Comparison of ENCODE assay signal across 21 mouse cellular contexts in the genomic region with DNA sequence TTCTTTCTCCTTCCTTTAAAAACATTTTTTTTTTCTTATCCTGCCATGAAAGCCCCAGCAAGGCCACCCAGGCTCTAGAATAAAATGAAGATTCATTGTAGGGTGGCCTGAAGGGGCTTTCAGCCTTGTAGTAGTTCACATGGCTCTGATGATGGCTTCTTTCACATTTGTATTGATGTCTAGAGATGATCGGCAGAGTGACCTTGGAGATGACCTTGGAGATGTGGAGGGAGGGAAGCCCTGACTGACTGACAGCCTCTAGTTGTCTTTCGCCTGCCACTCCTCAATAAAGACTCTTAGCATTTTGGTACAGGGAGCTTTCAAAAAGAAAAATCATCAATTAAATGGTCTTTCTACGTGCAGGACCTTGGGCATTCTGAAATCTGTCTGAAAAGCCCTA.
DNase-seq lines count a peak whose midpoint lies in the region; ATAC-seq and TF ChIP-seq lines count a peak whose summit lies in the region.
"Had no signal": no experiment of that assay in that cellular context is flagged by ENCODE, and none has a peak within 500 bp of the region (broad histone marks: within the 10 kb centered on the region; RNA-seq: fewer than 3 reads in every experiment).

No protein-coding gene starts in this region.

- DNase-seq in midbrain, embryonic 11.5 days (ENCODE audit: low spot score, missing footprints) = no peak
- DNase-seq in heart, adult 9 months (ENCODE audit: low spot score in 2 of 2) = no peak
- DNase-seq: adrenal gland, postnatal 10 days; cerebellum, adult 11 months; cerebellum, postnatal 14 days; gastrocnemius, postnatal 10 days; heart, adult 11 months; heart, postnatal 4 days; kidney, adult 11 months; layer of hippocampus, postnatal 36 days; retina, postnatal 1 day; thymus, adult 18-20 months had no signal

- no peaks in the 10 kb centered on the region for H3K36me3 ChIP-seq in midbrain, embryonic 12.5 days
- no peaks in the 10 kb centered on the region for H3K36me3 ChIP-seq in midbrain, embryonic 11.5 days (ENCODE audit: control insufficient read depth, insufficient read depth, low read length)
- H3K36me3 ChIP-seq in hindbrain, embryonic 16.5 days (ENCODE audit: control insufficient read depth, insufficient read depth, low read length) = no peaks in the 10 kb centered on the region
- H3K36me3 ChIP-seq: limb, embryonic 15.5 days; liver, embryonic 15.5 days; stomach, embryonic 15.5 days had no signal

- no peak overlapping the region for H3K4me2 ChIP-seq in midbrain, embryonic 12.5 days (replicated peaks)
- H3K4me2 ChIP-seq in midbrain, embryonic 11.5 days = no peak overlapping the region
- no peak overlapping the region for H3K4me2 ChIP-seq in hindbrain, embryonic 16.5 days (ENCODE audit: low read length)
- H3K4me2 ChIP-seq: limb, embryonic 15.5 days; liver, embryonic 15.5 days; stomach, embryonic 15.5 days had no signal

- H3K9me3 ChIP-seq in midbrain, embryonic 12.5 days = no peaks in the 10 kb centered on the region
- no peaks in the 10 kb centered on the region for H3K9me3 ChIP-seq in midbrain, embryonic 11.5 days (ENCODE audit: control insufficient read depth, low read length)
- no peaks in the 10 kb centered on the region for H3K9me3 ChIP-seq in hindbrain, embryonic 16.5 days (ENCODE audit: control insufficient read depth, low read length)
- H3K9me3 ChIP-seq: limb, embryonic 15.5 days; liver, embryonic 15.5 days; stomach, embryonic 15.5 days had no signal

- H3K4me3 ChIP-seq in midbrain, embryonic 12.5 days = no peak overlapping the region
- H3K4me3 ChIP-seq in midbrain, embryonic 11.5 days (ENCODE audit: low read depth, low read length) = no peak overlapping the region
- H3K4me3 ChIP-seq in cortical plate, adult 2 months (ENCODE audit: insufficient read depth, low read length) = no peak overlapping the region
- H3K4me3 ChIP-seq in hindbrain, embryonic 16.5 days (ENCODE audit: low read length) = no peak overlapping the region
- H3K4me3 ChIP-seq in olfactory bulb, adult 2 months (ENCODE audit: insufficient read depth, low read depth, low read length) = no peak overlapping the region
- H3K4me3 ChIP-seq: limb, embryonic 15.5 days; liver, embryonic 15.5 days; stomach, embryonic 15.5 days had no signal

- H3K27ac ChIP-seq in midbrain, embryonic 12.5 days (replicated peaks) = 0 out of 2 replicates have a peak overlapping the region, but pooled peaks have one; percentile 20
- no peak overlapping the region for H3K27ac ChIP-seq in midbrain, embryonic 11.5 days (ENCODE audit: low read depth, low read length)
- peak overlapping the region; percentile 17; the same call in 1 of the 2 replicates for H3K27ac ChIP-seq in cortical plate, adult 2 months (ENCODE audit: insufficient read depth, low read length)
- H3K27ac ChIP-seq in hindbrain, embryonic 16.5 days (ENCODE audit: low read depth, low read length) = peak overlapping the region; percentile 5; the same call in 1 of the 2 replicates
- H3K27ac ChIP-seq in olfactory bulb, adult 2 months (ENCODE audit: insufficient read depth, low read depth, low read length) = peak overlapping the region; percentile 0; the same call in 1 of the 2 replicates
- H3K27ac ChIP-seq: limb, embryonic 15.5 days; liver, embryonic 15.5 days; stomach, embryonic 15.5 days had no signal

- no peak for TF ChIP-seq CTCF in cortical plate, adult 2 months (IDR thresholded peaks at IDR 0.05; ENCODE audit: extremely low read depth, insufficient read depth, low read length)
- no peak for TF ChIP-seq CTCF in olfactory bulb, adult 2 months (IDR thresholded peaks at IDR 0.05; ENCODE audit: insufficient read depth, low read depth, low read length)

- TF ChIP-seq POLR2A in cortical plate, adult 2 months (IDR thresholded peaks at IDR 0.05; ENCODE audit: extremely low read depth, insufficient read depth, low read length) = no peak
- TF ChIP-seq POLR2A in olfactory bulb, adult 2 months (IDR thresholded peaks at IDR 0.05; ENCODE audit: insufficient read depth, low read depth, low read length) = no peak

- no peaks in the 10 kb centered on the region for H3K27me3 ChIP-seq in midbrain, embryonic 12.5 days
- H3K27me3 ChIP-seq in midbrain, embryonic 11.5 days (ENCODE audit: control insufficient read depth, insufficient read depth, low read length) = no peaks in the 10 kb centered on the region
- no peaks in the 10 kb centered on the region for H3K27me3 ChIP-seq in hindbrain, embryonic 16.5 days (replicated peaks; ENCODE audit: control insufficient read depth, insufficient read depth, low read length)
- H3K27me3 ChIP-seq: limb, embryonic 15.5 days; stomach, embryonic 15.5 days had no signal

- no peak overlapping the region for H3K9ac ChIP-seq in midbrain, embryonic 12.5 days (replicated peaks)
- no peak overlapping the region for H3K9ac ChIP-seq in midbrain, embryonic 11.5 days (ENCODE audit: low read length)
- no peak overlapping the region for H3K9ac ChIP-seq in hindbrain, embryonic 16.5 days (ENCODE audit: low read depth, low read length)
- H3K9ac ChIP-seq: limb, embryonic 15.5 days; liver, embryonic 15.5 days; stomach, embryonic 15.5 days had no signal

- ATAC-seq in midbrain, embryonic 12.5 days (ENCODE audit: low FRiP score, low read depth) = no peak
- ATAC-seq in midbrain, embryonic 11.5 days (ENCODE audit: low FRiP score) = no peak
- no peak for ATAC-seq in hindbrain, embryonic 16.5 days
- ATAC-seq in erythroblast, adult 5-6 weeks (replicated peaks; ENCODE audit: low FRiP score, poor library complexity, severe bottlenecking) = no peak
- ATAC-seq: activated CD4-positive, CD25-positive, alpha-beta regulatory T cell, adult 4 months had no signal

- H3K4me1 ChIP-seq in midbrain, embryonic 12.5 days = peaks cover 24% of the 10 kb centered on the region
- peaks cover 8% of the 10 kb centered on the region for H3K4me1 ChIP-seq in midbrain, embryonic 11.5 days (ENCODE audit: control insufficient read depth, insufficient read depth, low read length)
- peaks cover 6% of the 10 kb centered on the region; the same call in 1 of the 2 replicates for H3K4me1 ChIP-seq in cortical plate, adult 2 months (ENCODE audit: control insufficient read depth, insufficient read depth, low read length)
- peaks cover 12% of the 10 kb centered on the region for H3K4me1 ChIP-seq in hindbrain, embryonic 16.5 days (ENCODE audit: control insufficient read depth, insufficient read depth, low read depth, low read length)
- H3K4me1 ChIP-seq in olfactory bulb, adult 2 months (ENCODE audit: control insufficient read depth, insufficient read depth, low read length) = 0 out of 2 replicates have a peak, but pooled peaks cover 2% of the 10 kb centered on the region
- H3K4me1 ChIP-seq: liver, embryonic 15.5 days; stomach, embryonic 15.5 days had no signal

- WGBS in midbrain, embryonic 12.5 days = 47% methylated on average over 3 of the region's 3 CpGs
- 45% methylated on average over 3 of the region's 3 CpGs for WGBS in midbrain, embryonic 11.5 days
- 39% methylated on average over 3 of the region's 3 CpGs for WGBS in hindbrain, embryonic 16.5 days
- WGBS in olfactory bulb, adult 2 months = 93% methylated on average over 3 of the region's 3 CpGs
